Mouse (Mus musculus): ENCODE results near the gene Negr1.
A peak's percentile ranks its signal among the peaks of the same experiment; 100 is the strongest.

Negr1 gene

DNA sequence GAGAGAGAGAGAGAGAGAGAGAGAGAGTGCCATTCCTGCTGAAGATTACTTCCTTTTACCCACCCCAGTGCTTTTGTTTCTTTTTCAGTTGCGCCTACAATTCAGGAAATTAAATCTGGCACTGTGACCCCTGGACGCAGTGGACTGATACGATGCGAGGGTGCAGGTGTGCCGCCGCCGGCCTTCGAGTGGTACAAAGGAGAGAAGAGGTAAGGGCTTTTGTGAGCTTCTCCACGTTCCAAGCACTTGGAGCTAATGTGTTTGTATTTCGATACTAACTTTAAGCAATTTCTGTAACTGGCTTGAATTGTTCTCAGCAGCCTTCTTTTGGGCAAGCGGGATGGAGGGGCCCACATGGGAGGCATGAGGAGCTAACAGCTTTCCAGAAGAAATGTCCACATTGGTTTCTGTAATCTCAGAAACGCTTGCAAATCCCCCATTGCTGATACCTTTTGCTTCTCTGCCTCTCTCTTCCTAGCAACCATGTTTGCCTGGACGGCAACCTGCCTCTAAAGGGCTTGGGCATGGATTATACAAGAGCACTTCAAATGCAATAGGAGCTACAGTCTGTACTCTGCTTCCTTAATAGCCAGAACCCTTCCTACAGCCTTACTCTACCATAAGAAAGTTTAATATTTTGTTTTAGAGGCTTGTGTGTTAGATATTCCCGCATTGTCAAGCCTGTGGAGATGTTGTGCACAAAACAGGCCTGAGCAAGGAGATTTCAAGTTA is 584.7 kb downstream of the Negr1 start:
- DNase-seq = no peak

- no peak for DNase-seq
Observed at GRCm38 (mm10) chr3:157154902-157155301, 593.3 kb downstream of the Negr1 start.

GRCm38 (mm10) chr3:157155513-157155912 is 593.9 kb downstream of the Negr1 start:
- no peak for DNase-seq

DNA sequence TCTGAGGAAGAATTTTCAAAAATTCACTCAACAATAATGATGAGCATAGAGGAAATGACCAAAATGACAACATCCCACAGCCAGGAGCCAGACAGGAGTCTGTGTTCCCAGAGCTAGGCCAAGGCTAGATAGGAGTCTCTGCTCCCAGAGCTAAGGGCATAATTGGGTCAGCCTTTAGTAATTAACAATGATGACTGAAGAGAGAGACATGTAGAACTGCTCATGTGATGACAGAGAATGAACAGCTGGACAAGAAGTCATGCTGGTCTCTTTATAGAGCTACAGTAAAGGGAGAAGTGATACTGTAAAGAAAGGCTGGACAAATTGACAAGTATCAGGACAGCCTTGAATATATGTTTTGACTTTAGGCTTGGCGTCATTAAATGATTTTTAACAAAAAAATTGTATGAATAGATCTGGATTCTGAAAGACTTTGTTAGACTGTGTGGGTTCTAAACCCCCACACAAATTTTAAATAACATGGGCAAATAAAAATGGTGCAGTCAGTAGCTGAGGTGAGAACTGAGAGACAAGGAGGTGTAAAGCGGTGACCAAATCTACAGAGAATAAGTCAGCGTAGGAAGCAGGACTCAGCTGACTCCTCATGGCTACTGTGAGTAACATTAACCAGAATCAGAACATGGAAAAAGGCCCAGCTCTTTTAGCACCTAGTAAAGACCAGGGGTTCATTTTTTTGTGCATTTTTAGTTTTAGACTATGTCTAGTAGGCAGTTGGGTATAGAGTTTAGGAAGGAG is 603.4 kb downstream of the Negr1 start:
- DNase-seq = no peak

GRCm38 (mm10) chr3:157181975-157182374 is 620.4 kb downstream of the Negr1 start:
- no peak for DNase-seq

DNA sequence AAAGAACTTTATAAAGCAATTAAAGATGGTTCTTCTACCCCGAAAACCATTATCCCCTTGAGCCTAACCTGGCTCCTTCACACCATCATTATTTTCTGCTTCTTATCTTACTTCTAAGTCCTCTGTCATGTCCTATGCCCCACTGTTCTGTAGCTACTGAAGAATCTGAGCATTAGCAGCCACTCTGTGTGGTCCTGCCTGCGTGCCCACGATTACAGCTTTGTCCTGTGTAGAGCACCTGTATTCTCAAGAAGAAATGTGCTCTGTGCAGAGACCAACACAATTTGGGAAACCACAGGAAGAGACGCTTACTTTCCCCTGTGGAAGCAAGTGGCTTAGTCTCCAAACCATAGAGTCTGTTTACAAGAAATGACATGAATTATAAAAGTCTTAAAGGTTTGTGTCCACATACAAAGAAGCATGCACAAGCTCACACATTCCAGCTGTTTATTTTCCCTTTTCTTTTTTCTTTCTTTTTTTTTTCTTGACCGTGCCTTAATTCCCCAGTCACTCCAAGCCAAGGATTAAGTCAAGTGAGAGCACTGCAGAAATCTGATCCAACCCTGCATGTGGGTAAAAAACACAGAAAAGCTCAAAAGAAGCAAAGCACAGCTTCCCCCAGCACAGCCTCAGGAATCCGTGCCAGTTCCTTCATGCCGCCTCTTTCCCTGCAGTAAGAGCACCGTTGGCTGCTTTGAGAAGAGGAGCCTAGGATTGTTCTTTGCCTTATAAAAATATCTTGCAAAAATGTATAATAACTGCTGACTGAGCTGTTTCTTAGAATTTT is 627.5 kb downstream of the Negr1 start:
- peak; percentile 30 for DNase-seq

GRCm38 (mm10) chr3:157189834-157190233 is 628.2 kb downstream of the Negr1 start:
- DNase-seq = no peak

GRCm38 (mm10) chr3:157190551-157190950 is 629.0 kb downstream of the Negr1 start:
- no peak for DNase-seq

GRCm38 (mm10) chr3:157192021-157192420 is 630.4 kb downstream of the Negr1 start:
- no peak for DNase-seq

DNA sequence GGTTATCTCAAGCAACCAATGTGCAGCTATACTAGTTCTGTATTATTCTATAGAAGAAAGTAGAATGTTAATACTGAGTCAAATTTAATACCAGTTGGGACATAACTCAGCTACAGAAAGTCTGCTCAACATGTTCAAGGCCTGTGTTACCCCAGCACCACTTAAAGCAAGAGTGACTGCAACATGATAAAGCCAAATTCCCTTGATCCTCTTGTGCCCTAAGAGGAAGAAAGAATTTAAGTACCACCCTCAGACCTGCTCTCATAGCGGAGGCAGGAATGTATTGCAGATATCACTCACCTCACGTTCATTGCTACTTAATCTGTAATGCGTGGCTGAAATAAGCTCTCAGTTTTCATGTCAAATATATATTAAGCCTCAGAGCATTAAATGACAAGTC is 631.5 kb downstream of the Negr1 start:
- no peak for DNase-seq

DNA sequence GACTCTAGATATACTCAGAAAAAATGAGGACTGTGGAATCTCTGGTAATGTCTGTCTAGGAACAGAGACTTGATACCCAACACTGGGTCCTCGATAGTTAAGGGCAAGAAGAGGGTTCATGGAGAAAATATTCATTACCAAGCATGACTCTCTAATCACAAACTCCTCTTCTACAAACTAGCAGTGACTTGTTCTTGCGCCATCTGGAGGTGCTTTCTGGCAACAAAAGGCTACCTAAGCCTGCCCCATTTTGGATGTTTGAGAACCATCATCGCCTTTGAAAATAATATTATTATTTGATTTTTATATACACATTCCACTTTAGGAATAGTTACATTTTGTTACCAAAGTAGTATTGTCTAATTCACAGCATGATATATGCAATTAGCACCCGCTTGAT is 637.1 kb downstream of the Negr1 start:
- no peak for DNase-seq

DNA sequence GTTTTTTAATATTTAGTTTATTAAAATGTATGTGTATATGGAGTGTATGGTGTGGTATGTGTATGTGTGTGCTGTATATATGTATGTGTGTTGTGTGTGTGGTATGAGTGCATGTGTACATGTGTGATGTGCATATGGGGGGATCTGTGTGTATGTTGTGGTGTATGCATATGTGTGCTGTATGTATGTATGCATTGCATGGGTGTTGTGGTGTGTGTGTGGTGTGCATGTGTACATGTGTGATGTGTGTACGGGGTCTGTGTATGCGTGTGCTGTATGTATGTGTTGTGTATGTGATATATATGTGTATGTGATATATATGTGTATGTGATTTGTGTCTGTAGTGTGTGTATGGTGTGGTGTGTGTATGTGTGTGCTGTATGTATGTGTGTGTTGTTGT is 640.1 kb downstream of the Negr1 start:
- no peak for DNase-seq

DNA sequence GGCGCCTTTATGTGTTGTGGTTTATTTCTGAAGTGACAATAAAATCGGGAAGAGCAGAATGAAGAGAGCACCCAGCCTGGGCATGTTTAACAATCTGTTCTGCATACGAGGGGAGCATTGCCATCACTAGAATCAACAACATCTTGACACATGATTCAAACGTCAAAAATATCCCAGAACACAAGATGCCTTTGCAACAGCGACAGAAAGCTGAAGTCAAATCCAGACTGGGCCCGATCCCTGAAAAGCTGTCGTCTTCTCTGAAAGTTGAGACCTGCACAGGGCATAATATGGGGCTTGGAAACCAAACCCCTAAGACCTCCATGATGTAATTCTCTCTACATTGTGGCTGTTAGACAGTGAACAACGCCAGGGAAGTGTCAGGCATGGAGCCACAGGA is 642.0 kb downstream of the Negr1 start:
- DNase-seq = no peak

DNA sequence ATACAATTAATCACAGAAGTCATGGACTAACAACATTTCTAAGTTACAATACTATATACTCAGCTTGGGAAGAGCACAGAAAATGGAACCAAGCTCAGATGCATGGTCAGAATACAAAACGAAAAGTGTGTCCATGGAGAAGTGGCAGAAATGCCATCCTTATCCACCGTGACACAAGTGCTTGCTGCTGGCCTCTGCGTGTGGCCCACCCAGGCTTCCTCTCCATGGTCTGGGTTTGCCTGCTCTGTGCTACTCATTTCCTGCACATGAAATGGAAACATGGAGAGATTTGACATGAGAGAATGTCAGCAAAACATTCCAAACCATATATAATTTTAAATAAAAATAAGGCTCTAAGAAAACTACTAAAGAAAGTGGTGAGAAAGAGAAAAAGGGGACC is 645.2 kb downstream of the Negr1 start:
- no peak for DNase-seq

GRCm38 (mm10) chr3:157208966-157209365 is 647.4 kb downstream of the Negr1 start:
- DNase-seq = no peak

GRCm38 (mm10) chr3:157209386-157209785 is 647.8 kb downstream of the Negr1 start:
- no peak for DNase-seq

DNA sequence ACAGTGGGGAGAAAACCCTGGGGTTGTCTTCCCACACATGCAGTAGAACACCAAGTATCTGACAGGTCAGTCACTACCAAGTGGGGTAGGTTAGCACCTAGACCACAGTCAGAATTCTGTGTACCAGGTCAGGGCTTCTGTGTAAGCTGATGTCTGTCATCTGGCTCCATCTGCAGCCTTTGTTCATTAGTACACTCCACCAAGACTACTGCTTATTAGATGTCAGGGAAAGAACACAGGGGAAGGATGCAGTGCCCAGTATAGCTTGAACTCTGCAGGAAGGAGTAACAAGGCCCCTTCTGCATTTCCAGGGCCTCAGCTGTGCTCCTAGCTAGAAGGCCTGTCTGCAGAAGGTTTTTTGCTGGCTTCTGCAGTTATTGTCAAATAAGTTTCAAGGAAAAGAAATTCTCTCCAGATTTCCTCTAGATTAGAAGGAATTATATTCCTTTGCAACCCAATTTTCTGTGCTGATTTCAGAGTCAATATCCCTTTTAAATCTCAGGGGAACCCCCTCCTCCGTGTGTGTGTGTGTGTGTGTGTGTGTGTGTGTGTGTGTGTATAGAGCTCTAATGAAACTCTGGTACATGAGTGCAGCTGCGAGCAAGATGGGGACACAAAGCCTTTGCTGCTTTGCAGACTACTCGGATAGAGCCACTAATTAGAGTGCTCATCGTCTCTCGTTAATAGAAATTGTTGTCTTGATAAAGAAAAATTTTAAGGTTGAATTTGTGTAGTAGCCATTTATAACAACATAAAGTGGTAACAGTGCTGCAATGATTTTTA is 654.5 kb downstream of the Negr1 start:
- DNase-seq = peak; percentile 25

- DNase-seq = no peak
Observed at GRCm38 (mm10) chr3:157217794-157218193, 656.2 kb downstream of the Negr1 start.

GRCm38 (mm10) chr3:157224920-157225319 is 663.3 kb downstream of the Negr1 start:
- no peak for DNase-seq

GRCm38 (mm10) chr3:157232723-157233122 is 671.1 kb downstream of the Negr1 start:
- peak; percentile 77 for DNase-seq

GRCm38 (mm10) chr3:157240240-157240639 is 678.6 kb downstream of the Negr1 start:
- no peak for DNase-seq

- DNase-seq = no peak
Observed at GRCm38 (mm10) chr3:157255446-157255845, 693.9 kb downstream of the Negr1 start.

- DNase-seq = no peak
Observed at GRCm38 (mm10) chr3:157255863-157256262, 694.3 kb downstream of the Negr1 start.
